Mouse (Mus musculus) neural tube, embryonic 11.5 days (tissue): ENCODE data around the gene Rnf144a. TPM values are rescaled to one million over a fixed set of nuclear protein-coding genes. Genes with fewer than 3 reads are reported as not detected.
A peak's percentile ranks its signal among the peaks of the same experiment; 100 is the strongest.
"Not testable (repeated sequence)": the region's sequence is repeated elsewhere in the genome, so short reads cannot be mapped to it uniquely, and the experiment has no call there.

Experiments
- ATAC-seq: fragments of 200-750 bp; cut with Nextera tagmentation; 2 replicates; pipeline ENCODE4 v1.8.0; 2017; ENCODE audit warnings: moderate number of reproducible peaks, mild to moderate bottlenecking, moderate TSS enrichment, moderate library complexity; ENCODE audit not compliant: insufficient read depth, low FRiP score, low TSS enrichment
- DNase-seq: peaks from one replicate; pipeline ENCODE4 v3.0.0-alpha.2; 2015; ENCODE audit warnings: low spot score
- H3K27ac ChIP-seq: fragments of 300-500 bp; sonication (generic); 2 replicates; pipeline ENCODE4 v1.5.1; 2014; ENCODE audit warnings: low read depth, mild to moderate bottlenecking, low read length
- H3K27me3 ChIP-seq: fragments of 300-500 bp; sonication (generic); 2 replicates; pipeline ENCODE4 v1.6.1; 2014; ENCODE audit warnings: mild to moderate bottlenecking, low read length, mixed read lengths; ENCODE audit not compliant: control insufficient read depth, insufficient read depth
- H3K36me3 ChIP-seq: fragments of 300-500 bp; sonication (generic); 2 replicates; pipeline ENCODE4 v1.6.1; 2014; ENCODE audit warnings: mild to moderate bottlenecking, low read length, moderate library complexity, mixed read lengths; ENCODE audit not compliant: control insufficient read depth, insufficient read depth
- H3K4me1 ChIP-seq: fragments of 300-500 bp; sonication (generic); 2 replicates; pipeline ENCODE4 v1.6.1; 2014; ENCODE audit warnings: low read length, mixed read lengths; ENCODE audit not compliant: control insufficient read depth, insufficient read depth
- H3K4me2 ChIP-seq: fragments of 300-500 bp; sonication (generic); 2 replicates; pipeline ENCODE4 v1.6.1; 2014; ENCODE audit warnings: low read depth, mild to moderate bottlenecking, moderate library complexity
- H3K4me3 ChIP-seq: fragments of 300-500 bp; sonication (generic); 2 replicates; pipeline ENCODE4 v1.5.1; 2014; ENCODE audit warnings: low read depth, low read length
- H3K9ac ChIP-seq: fragments of 300-500 bp; sonication (generic); 2 replicates; pipeline ENCODE4 v1.6.1; 2014; ENCODE audit warnings: mild to moderate bottlenecking, low read length
- H3K9me3 ChIP-seq: fragments of 300-500 bp; sonication (generic); 2 replicates; pipeline ENCODE4 v1.6.1; 2016; ENCODE audit warnings: low read length; ENCODE audit not compliant: control insufficient read depth
- WGBS: fragments of 180-500 bp; shearing (Covaris S2); extraction: QIAGEN DNeasy Blood & Tissue Kit; methylation state at CpG from one replicate; pipeline ENCODE4 v1.1.7; 2014; 5-methylcytosine and 5-hydroxymethylcytosine counted together
- polyA plus RNA-seq: library from polyadenylated mRNA; unstranded; fragments of >200 nt; fragmentation: Nextera tagmentation; extraction: Ambion mirVana; gene quantifications from 2 replicates; pipeline ENCODE4 v1.2.1, GENCODE M21; 2014

Rnf144a gene
- polyA plus RNA-seq, 1 experiment from 2014 or later, result 29.1 TPM

GRCm38 (mm10) chr12:26444511-26444910, 29.5 kb upstream of the Rnf144a start:
- Histone ChIP-seq H3K36me3 (no peaks in the 10 kb centered on the region), H3K27ac (no peak overlapping the region), H3K4me3 (no peak overlapping the region), H3K27me3 (no peaks in the 10 kb centered on the region), H3K9ac (no peak overlapping the region), H3K4me2 (no peak overlapping the region), H3K9me3 (no peaks in the 10 kb centered on the region), H3K4me1 (no peaks in the 10 kb centered on the region)
- 90% methylated on average over 2 of the region's 2 CpGs for WGBS
- DNase-seq (no peak), ATAC-seq (no peak)

GRCm38 (mm10) chr12:26444054-26444453, 29.0 kb upstream of the Rnf144a start:
- Histone ChIP-seq H3K4me3 (no peak overlapping the region), H3K27me3 (no peaks in the 10 kb centered on the region), H3K27ac (no peak overlapping the region), H3K4me1 (no peaks in the 10 kb centered on the region), H3K9ac (no peak overlapping the region), H3K36me3 (no peaks in the 10 kb centered on the region), H3K9me3 (no peaks in the 10 kb centered on the region), H3K4me2 (no peak overlapping the region)
- 1% methylated on average over 2 of the region's 2 CpGs for WGBS
- peak; percentile 68 for DNase-seq
- no peak for ATAC-seq

DNA sequence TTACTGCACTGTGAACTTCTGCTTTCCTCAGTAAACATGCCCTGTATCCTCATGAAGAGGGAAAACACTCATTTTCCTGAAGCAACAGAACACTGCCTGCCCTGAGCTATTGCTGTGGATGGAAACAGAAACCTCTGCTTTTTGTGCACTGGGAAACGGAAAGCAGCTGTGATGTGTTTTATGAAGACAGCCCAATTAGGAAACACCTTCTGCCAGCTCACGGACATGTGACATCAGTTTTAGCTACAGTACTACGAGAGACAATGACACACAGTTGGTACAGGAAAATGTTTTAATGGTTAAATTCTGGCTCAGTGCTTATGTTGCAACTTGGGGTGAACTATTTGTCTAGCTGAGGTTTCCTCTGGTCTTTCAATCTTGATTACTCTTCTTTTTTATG, 24.3 kb upstream of the Rnf144a start:
- Histone ChIP-seq H3K9me3 (no peaks in the 10 kb centered on the region), H3K36me3 (no peaks in the 10 kb centered on the region), H3K4me2 (no peak overlapping the region), H3K9ac (no peak overlapping the region), H3K27me3 (no peaks in the 10 kb centered on the region), H3K4me1 (no peaks in the 10 kb centered on the region), H3K27ac (no peak overlapping the region), H3K4me3 (no peak overlapping the region)
- DNase-seq (no peak), ATAC-seq (no peak)
- 81% methylated on average over 3 of the region's 3 CpGs for WGBS

- no peak overlapping the region for H3K4me3 ChIP-seq
- DNase-seq (no peak), ATAC-seq (no peak)
- H3K36me3 ChIP-seq, result no peaks in the 10 kb centered on the region
- H3K4me2 ChIP-seq, result no peak overlapping the region
- no peak overlapping the region for H3K27ac ChIP-seq
- H3K27me3 ChIP-seq, result no peaks in the 10 kb centered on the region
- no peaks in the 10 kb centered on the region for H3K4me1 ChIP-seq
- 76% methylated on average over 3 of the region's 3 CpGs for WGBS
- H3K9me3 ChIP-seq, result no peaks in the 10 kb centered on the region
- H3K9ac ChIP-seq, result no peak overlapping the region
Observed at GRCm38 (mm10) chr12:26437950-26438349, 22.9 kb upstream of the Rnf144a start.

GRCm38 (mm10) chr12:26436334-26436733, 21.3 kb upstream of the Rnf144a start:
- 89% methylated on average over 4 of the region's 4 CpGs for WGBS
- no peak for ATAC-seq
- DNase-seq, result no peak

GRCm38 (mm10) chr12:26428771-26429170, 13.7 kb upstream of the Rnf144a start:
- not testable (repeated sequence) for DNase-seq, ATAC-seq, H3K4me2 ChIP-seq, H3K9me3 ChIP-seq, H3K27ac ChIP-seq, H3K4me1 ChIP-seq, H3K27me3 ChIP-seq, H3K9ac ChIP-seq, H3K36me3 ChIP-seq, H3K4me3 ChIP-seq
- WGBS, result 82% methylated on average over 2 of the region's 2 CpGs

More at GRCm38 (mm10) chr12:26436334-26436733, 21.3 kb upstream of the Rnf144a start:
- Histone ChIP-seq H3K4me1 (no peaks in the 10 kb centered on the region), H3K27ac (no peak overlapping the region), H3K4me2 (no peak overlapping the region), H3K9ac (no peak overlapping the region), H3K27me3 (no peaks in the 10 kb centered on the region), H3K9me3 (no peaks in the 10 kb centered on the region), H3K36me3 (no peaks in the 10 kb centered on the region), H3K4me3 (no peak overlapping the region)

GRCm38 (mm10) chr12:26424841-26425240, 9.8 kb upstream of the Rnf144a start:
- no peaks in the 10 kb centered on the region for H3K4me1 ChIP-seq
- ATAC-seq (no peak), DNase-seq (no peak)
- no peak overlapping the region for H3K4me2 ChIP-seq
- no peaks in the 10 kb centered on the region for H3K27me3 ChIP-seq
- 95% methylated on average over 2 of the region's 2 CpGs for WGBS
- no peak overlapping the region for H3K27ac ChIP-seq
- no peak overlapping the region for H3K4me3 ChIP-seq
- no peaks in the 10 kb centered on the region for H3K36me3 ChIP-seq
- no peak overlapping the region for H3K9ac ChIP-seq
- no peaks in the 10 kb centered on the region for H3K9me3 ChIP-seq

- H3K36me3 ChIP-seq, result no peaks in the 10 kb centered on the region
- no peak for ATAC-seq
- H3K9ac ChIP-seq, result no peak overlapping the region
- H3K4me2 ChIP-seq, result no peak overlapping the region
- no peak for DNase-seq
- no peak overlapping the region for H3K27ac ChIP-seq
- H3K27me3 ChIP-seq, result no peaks in the 10 kb centered on the region
- 91% methylated on average over 4 of the region's 4 CpGs for WGBS
- peaks cover 8% of the 10 kb centered on the region for H3K4me1 ChIP-seq
- H3K9me3 ChIP-seq, result no peaks in the 10 kb centered on the region
- no peak overlapping the region for H3K4me3 ChIP-seq
Observed at GRCm38 (mm10) chr12:26418322-26418721, 3.3 kb upstream of the Rnf144a start.

- Histone ChIP-seq H3K27ac (no peak overlapping the region), H3K9me3 (no peaks in the 10 kb centered on the region), H3K36me3 (no peaks in the 10 kb centered on the region), H3K9ac (no peak overlapping the region), H3K4me2 (no peak overlapping the region), H3K27me3 (no peaks in the 10 kb centered on the region), H3K4me1 (peaks cover 21% of the 10 kb centered on the region), H3K4me3 (no peak overlapping the region)
- ATAC-seq (no peak), DNase-seq (no peak)
- WGBS, result 72% methylated on average over 7 of the region's 7 CpGs
Observed at GRCm38 (mm10) chr12:26416636-26417295, 1.7 kb upstream of the Rnf144a start.
